Mouse (Mus musculus): ENCODE measurements at regions not wholly inside any gene's neighbourhood (a gene's known extent, or its start where the extent isn't known, plus 50 kb on each side); places are given as distances from the start of the nearest gene placed in this dataset.

GRCm38 (mm10) chr6:31213161-31213560 lies 185.4 kb upstream of the Mkln1 start:
- H3K9me3 ChIP-seq, result no peaks in the 10 kb centered on the region
- no peak for ATAC-seq (ENCODE audit: low FRiP score, low read depth)
- no peak overlapping the region for H3K27ac ChIP-seq
- no peak overlapping the region for H3K4me2 ChIP-seq (replicated peaks)
- peaks cover 16% of the 10 kb centered on the region for H3K27me3 ChIP-seq (replicated peaks)
- H3K9ac ChIP-seq, result no peak overlapping the region
- no peaks in the 10 kb centered on the region for H3K36me3 ChIP-seq
- H3K4me1 ChIP-seq, result peaks cover 17% of the 10 kb centered on the region
- WGBS, result 80% methylated on average over 4 of the region's 4 CpGs
- no peak overlapping the region for H3K4me3 ChIP-seq

DNA sequence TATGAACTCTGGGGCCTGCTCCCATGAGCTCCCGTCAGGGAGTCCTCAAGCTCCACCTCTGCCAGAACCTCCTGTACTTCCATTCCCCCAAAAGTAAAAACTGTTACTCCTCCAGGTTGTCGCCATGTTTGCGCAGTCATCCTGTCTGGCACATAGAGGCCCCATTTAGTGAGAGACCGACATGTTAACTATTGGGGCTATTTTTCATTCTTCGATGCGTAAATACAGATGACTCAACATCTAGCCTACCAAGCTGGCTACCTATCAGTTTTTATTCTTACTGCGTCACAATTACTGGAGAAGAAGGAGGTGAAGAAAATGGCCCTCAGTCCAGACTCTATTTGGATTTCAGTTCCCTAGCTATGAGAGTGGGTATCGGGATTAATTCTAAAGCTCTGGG lies 182.9 kb upstream of the Mkln1 start:
- peak overlapping the region; percentile 65; the same call in 1 of the 2 replicates for H3K9ac ChIP-seq
- H3K9me3 ChIP-seq, result no peaks in the 10 kb centered on the region
- H3K4me2 ChIP-seq (replicated peaks), result peak overlapping the region; percentile 100
- H3K4me1 ChIP-seq, result peaks cover 35% of the 10 kb centered on the region
- no peaks in the 10 kb centered on the region for H3K36me3 ChIP-seq
- H3K4me3 ChIP-seq, result peak overlapping the region; percentile 69
- H3K27me3 ChIP-seq (replicated peaks), result peaks cover 41% of the 10 kb centered on the region
- H3K27ac ChIP-seq, result no peak overlapping the region
- ATAC-seq (ENCODE audit: low FRiP score, low read depth), result no peak
- 69% methylated on average over 8 of the region's 8 CpGs for WGBS

GRCm38 (mm10) chr6:31216206-31217059 lies 182.1 kb upstream of the Mkln1 start:
- no peak overlapping the region for H3K27ac ChIP-seq
- peak; percentile 68 for ATAC-seq (ENCODE audit: low FRiP score, low read depth)
- no peaks in the 10 kb centered on the region for H3K9me3 ChIP-seq
- H3K9ac ChIP-seq, result peak overlapping the region; percentile 65
- H3K4me3 ChIP-seq, result peak overlapping the region; percentile 69
- no peaks in the 10 kb centered on the region for H3K36me3 ChIP-seq
- peaks cover 48% of the 10 kb centered on the region for H3K27me3 ChIP-seq (replicated peaks)
- peaks cover 38% of the 10 kb centered on the region for H3K4me1 ChIP-seq
- H3K4me2 ChIP-seq (replicated peaks), result peak overlapping the region; percentile 100
- WGBS, result under 1% methylated on average over 100 of the region's 100 CpGs

DNA sequence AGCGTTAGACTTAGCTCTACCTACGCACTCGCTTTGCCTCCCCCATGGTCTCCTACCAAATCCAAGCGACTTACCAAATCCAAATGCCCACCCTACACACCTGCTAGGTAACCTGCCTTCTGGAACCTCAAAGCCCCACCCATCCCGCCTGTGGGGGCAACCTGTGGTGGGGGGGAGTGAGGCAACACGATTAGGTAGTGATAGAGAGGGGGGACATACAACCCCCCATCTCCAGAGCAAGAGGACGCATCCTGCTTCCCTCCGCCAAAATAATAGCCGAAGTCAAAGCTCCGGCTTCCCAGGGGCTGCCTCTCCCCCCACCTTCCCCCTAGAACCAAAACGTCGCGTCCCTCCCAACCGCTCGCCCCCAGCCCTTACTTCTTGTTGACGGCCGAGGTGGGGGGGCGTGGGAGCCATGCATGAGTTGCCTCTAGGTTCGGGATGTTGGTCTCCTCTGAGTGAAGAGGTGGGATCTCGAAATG lies 181.4 kb upstream of the Mkln1 start:
- no peaks in the 10 kb centered on the region for H3K9me3 ChIP-seq
- H3K9ac ChIP-seq, result peak overlapping the region; percentile 42; the same call in 1 of the 2 replicates
- no peak overlapping the region for H3K27ac ChIP-seq
- peak overlapping the region; percentile 69 for H3K4me3 ChIP-seq
- no peak; the same call in 1 of the 2 replicates for ATAC-seq (ENCODE audit: low FRiP score, low read depth)
- WGBS, result under 1% methylated on average over 20 of the region's 20 CpGs
- H3K4me2 ChIP-seq (replicated peaks), result peak overlapping the region; percentile 100
- H3K4me1 ChIP-seq, result peaks cover 38% of the 10 kb centered on the region
- H3K27me3 ChIP-seq (replicated peaks), result peaks cover 52% of the 10 kb centered on the region
- no peaks in the 10 kb centered on the region for H3K36me3 ChIP-seq

GRCm38 (mm10) chr6:31217641-31218138 lies 180.8 kb upstream of the Mkln1 start:
- Histone ChIP-seq H3K4me2 (replicated peaks) (peak overlapping the region; percentile 100), H3K9ac (peak overlapping the region; percentile 42; the same call in 1 of the 2 replicates), H3K9me3 (no peaks in the 10 kb centered on the region), H3K27me3 (replicated peaks) (peaks cover 52% of the 10 kb centered on the region), H3K4me1 (peaks cover 38% of the 10 kb centered on the region), H3K27ac (no peak overlapping the region), H3K36me3 (no peaks in the 10 kb centered on the region), H3K4me3 (peak overlapping the region; percentile 69)
- WGBS, result under 1% methylated on average over 24 of the region's 25 CpGs
- ATAC-seq (ENCODE audit: low FRiP score, low read depth), result no peak

- Histone ChIP-seq H3K27ac (no peak overlapping the region), H3K27me3 (replicated peaks) (peaks cover 52% of the 10 kb centered on the region), H3K36me3 (no peaks in the 10 kb centered on the region), H3K4me3 (peak overlapping the region; percentile 69), H3K4me2 (replicated peaks) (peak overlapping the region; percentile 100), H3K9me3 (no peaks in the 10 kb centered on the region), H3K9ac (peak overlapping the region; percentile 42; the same call in 1 of the 2 replicates), H3K4me1 (peaks cover 38% of the 10 kb centered on the region)
- under 1% methylated on average over 40 of the region's 40 CpGs for WGBS
- no peak for ATAC-seq (ENCODE audit: low FRiP score, low read depth)
Observed at GRCm38 (mm10) chr6:31218139-31218750, 180.3 kb upstream of the Mkln1 start.

DNA sequence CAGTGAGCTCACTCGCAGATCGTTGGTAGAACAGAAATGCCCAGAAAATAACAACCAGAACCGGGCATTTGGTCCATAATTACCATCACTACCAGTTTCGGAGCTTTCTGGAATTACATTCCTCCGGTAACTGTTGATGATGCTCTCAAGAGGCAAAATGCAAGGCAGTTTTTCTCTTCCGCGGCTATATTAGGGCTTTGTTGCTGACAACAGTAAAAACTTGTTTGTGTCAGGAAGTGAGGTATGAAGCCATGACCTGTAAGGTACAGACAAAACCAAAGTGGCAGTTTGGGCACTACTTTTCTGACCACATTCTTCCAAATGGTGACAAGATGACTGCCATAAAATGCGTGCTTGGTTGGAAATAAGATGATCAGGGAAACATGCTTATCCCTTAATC lies 179.7 kb upstream of the Mkln1 start:
- H3K9ac ChIP-seq, result no peak overlapping the region
- H3K27me3 ChIP-seq (replicated peaks), result peaks cover 52% of the 10 kb centered on the region
- no peak overlapping the region for H3K27ac ChIP-seq
- peak overlapping the region; percentile 69; the same call in 1 of the 2 replicates for H3K4me3 ChIP-seq
- H3K4me1 ChIP-seq, result peaks cover 38% of the 10 kb centered on the region
- ATAC-seq (ENCODE audit: low FRiP score, low read depth), result no peak
- 36% methylated on average over 8 of the region's 8 CpGs for WGBS
- H3K9me3 ChIP-seq, result no peaks in the 10 kb centered on the region
- no peaks in the 10 kb centered on the region for H3K36me3 ChIP-seq
- H3K4me2 ChIP-seq (replicated peaks), result peak overlapping the region; percentile 100

DNA sequence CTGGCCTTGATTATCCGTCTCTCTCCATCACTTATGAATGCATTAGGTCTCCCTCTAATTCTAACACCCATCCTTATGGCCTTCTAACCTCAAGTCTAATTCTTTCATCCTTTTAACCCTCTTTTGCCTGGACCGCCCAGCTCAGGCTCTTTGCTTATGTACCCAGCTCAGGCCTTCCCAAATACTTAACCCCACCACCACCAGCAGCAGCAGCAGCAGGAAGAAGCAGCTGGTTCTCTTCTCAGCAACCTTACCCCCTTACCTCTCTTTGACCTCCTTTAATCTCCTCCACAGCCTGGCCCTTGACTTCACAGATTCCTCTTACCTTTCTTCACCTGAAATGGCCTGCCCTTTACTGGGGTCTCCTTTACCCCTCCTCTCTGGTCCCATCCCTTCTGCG lies 178.8 kb upstream of the Mkln1 start:
- H3K4me1 ChIP-seq, result peaks cover 38% of the 10 kb centered on the region
- peak overlapping the region; percentile 47; the same call in 1 of the 2 replicates for H3K9ac ChIP-seq
- peak overlapping the region; percentile 35 for H3K4me3 ChIP-seq
- no peak overlapping the region for H3K27ac ChIP-seq
- H3K4me2 ChIP-seq (replicated peaks), result peak overlapping the region; percentile 71
- no peak for ATAC-seq (ENCODE audit: low FRiP score, low read depth)
- H3K9me3 ChIP-seq, result no peaks in the 10 kb centered on the region
- 30% methylated on average over 3 of the region's 3 CpGs for WGBS
- H3K27me3 ChIP-seq (replicated peaks), result peaks cover 52% of the 10 kb centered on the region
- H3K36me3 ChIP-seq, result no peaks in the 10 kb centered on the region

DNA sequence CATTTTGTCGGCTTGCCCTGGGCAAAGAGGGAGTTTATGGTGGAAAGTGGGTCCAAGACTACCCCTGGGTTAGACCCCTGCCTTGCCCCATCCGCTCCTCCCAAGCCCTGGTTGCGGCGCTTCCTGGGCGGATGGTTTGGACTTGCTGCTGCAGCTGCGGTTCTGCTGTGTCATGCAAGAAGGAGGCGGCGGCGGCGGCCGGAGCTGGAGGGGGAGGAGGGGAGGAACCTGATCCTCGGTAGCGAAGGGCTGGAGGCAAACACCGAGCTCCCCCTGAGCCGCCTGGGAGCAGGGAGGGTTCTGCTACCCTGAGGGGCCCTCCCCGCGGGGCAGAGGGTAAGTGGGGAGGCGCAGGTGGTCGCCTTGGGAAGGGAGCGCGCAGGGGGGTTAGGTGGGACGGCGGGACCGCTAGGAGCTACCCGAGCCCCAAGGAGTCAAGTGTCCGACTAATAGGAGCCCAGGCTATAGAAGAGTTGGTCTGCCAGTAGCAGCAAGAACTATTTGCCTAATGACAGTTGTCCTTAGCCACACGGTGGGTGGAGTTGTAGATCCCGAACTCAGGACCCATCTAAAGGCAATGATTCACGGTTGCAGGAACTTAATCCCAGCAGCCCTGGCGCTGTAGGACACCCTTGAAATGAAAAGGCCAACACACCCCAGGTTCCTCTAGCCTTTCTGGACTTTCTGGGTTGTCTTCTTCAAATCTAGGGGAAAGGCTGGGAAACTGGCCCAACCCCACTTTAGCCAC lies 178.2 kb upstream of the Mkln1 start:
- peak overlapping the region; percentile 71 for H3K4me2 ChIP-seq (replicated peaks)
- ATAC-seq (ENCODE audit: low FRiP score, low read depth), result no peak; the same call in 1 of the 2 replicates
- WGBS, result under 1% methylated on average over 30 of the region's 30 CpGs
- H3K9me3 ChIP-seq, result no peaks in the 10 kb centered on the region
- H3K4me1 ChIP-seq, result peaks cover 38% of the 10 kb centered on the region
- H3K36me3 ChIP-seq, result no peaks in the 10 kb centered on the region
- H3K27me3 ChIP-seq (replicated peaks), result peaks cover 52% of the 10 kb centered on the region
- no peak overlapping the region for H3K27ac ChIP-seq
- H3K9ac ChIP-seq, result peak overlapping the region; percentile 47; the same call in 1 of the 2 replicates
- H3K4me3 ChIP-seq, result peak overlapping the region; percentile 35

- H3K4me3 ChIP-seq, result no peak overlapping the region
- H3K4me2 ChIP-seq (replicated peaks), result peak overlapping the region; percentile 31; the same call in 1 of the 2 replicates
- no peak overlapping the region for H3K27ac ChIP-seq
- no peak overlapping the region for H3K9ac ChIP-seq
- 36% methylated on average over 10 of the region's 10 CpGs for WGBS
- no peak for ATAC-seq (ENCODE audit: low FRiP score, low read depth)
- no peaks in the 10 kb centered on the region for H3K36me3 ChIP-seq
- peaks cover 36% of the 10 kb centered on the region for H3K4me1 ChIP-seq
- peaks cover 49% of the 10 kb centered on the region for H3K27me3 ChIP-seq (replicated peaks)
- H3K9me3 ChIP-seq, result no peaks in the 10 kb centered on the region
Observed at GRCm38 (mm10) chr6:31221490-31221889, 177.0 kb upstream of the Mkln1 start.

GRCm38 (mm10) chr6:31222024-31222579 lies 176.4 kb upstream of the Mkln1 start:
- Histone ChIP-seq H3K36me3 (no peaks in the 10 kb centered on the region), H3K4me2 (replicated peaks) (no peak overlapping the region), H3K27ac (no peak overlapping the region), H3K4me3 (no peak overlapping the region), H3K9ac (no peak overlapping the region), H3K27me3 (replicated peaks) (peaks cover 45% of the 10 kb centered on the region), H3K9me3 (no peaks in the 10 kb centered on the region), H3K4me1 (peaks cover 30% of the 10 kb centered on the region)
- ATAC-seq (ENCODE audit: low FRiP score, low read depth), result no peak
- 82% methylated on average over 6 of the region's 6 CpGs for WGBS

Data from neural tube, embryonic 12.5 days (tissue).